Mouse (Mus musculus) CH12.LX (cell line): ENCODE measurements around the gene Ccdc40. TPM values are rescaled to one million over a fixed set of nuclear protein-coding genes. Genes with fewer than 3 reads are reported as not detected.

Source experiments
- DNase-seq: peaks from one replicate; pipeline ENCODE4 v3.0.0-alpha.2; 2013; ENCODE audit errors: extremely low read depth
- H3K27ac ChIP-seq: 2 replicates; pipeline ENCODE4 v1.5.1; 2012; ENCODE audit warnings: low read depth, mild to moderate bottlenecking, control low read depth, moderate library complexity; ENCODE audit not compliant: insufficient read depth
- H3K27me3 ChIP-seq: replicated peaks from 2 replicates; pipeline ENCODE3; 2012; ENCODE audit warnings: inconsistent platforms
- H3K36me3 ChIP-seq, 2 experiments: replicated peaks in 1 of 2; 2 replicates each; pipeline versions ENCODE3 to v1.6.1; 2012; ENCODE audit warnings: inconsistent platforms in 1 of 2, low read length in 1 of 2, mild to moderate bottlenecking in 1 of 2, mixed read lengths in 1 of 2, moderate library complexity in 1 of 2; ENCODE audit not compliant: control insufficient read depth in 1 of 2, insufficient read depth in 1 of 2
- H3K4me1 ChIP-seq, 2 experiments: 2 replicates each; pipeline ENCODE4 v1.6.1; 2012; ENCODE audit warnings: inconsistent platforms in 1 of 2, moderate library complexity in 1 of 2; ENCODE audit not compliant: insufficient read depth in 2 of 2, control insufficient read depth in 1 of 2
- H3K4me2 ChIP-seq: 2 replicates; pipeline ENCODE4 v1.6.1; 2012; ENCODE audit warnings: low read depth, mild to moderate bottlenecking, control low read depth; ENCODE audit not compliant: poor library complexity, insufficient read depth, severe bottlenecking
- H3K4me3 ChIP-seq, 3 experiments: fragments of 150-350 bp in 1 of 3; sonication (generic) in 1 of 3; replicated peaks in 1 of 3; 2 replicates each; pipeline versions ENCODE3 to v1.5.1; 2011 to 2012; ENCODE audit warnings: low read depth in 2 of 3, low read length in 2 of 3, mild to moderate bottlenecking in 2 of 3, moderate library complexity in 2 of 3, control low read depth in 1 of 3, improper control_type of control experiment in 1 of 3, inconsistent platforms in 1 of 3, mixed read lengths in 1 of 3; ENCODE audit not compliant: poor library complexity in 1 of 3
- H3K79me2 ChIP-seq: replicated peaks from 2 replicates; pipeline ENCODE4 v1.6.1; 2012; ENCODE audit warnings: mild to moderate bottlenecking, moderate library complexity; ENCODE audit not compliant: control insufficient read depth, poor library complexity, insufficient read depth, severe bottlenecking; ENCODE audit errors: extremely low read depth
- H3K9ac ChIP-seq: 2 replicates; pipeline ENCODE4 v1.6.1; 2012; ENCODE audit warnings: low read depth, mild to moderate bottlenecking, control low read depth, moderate library complexity; ENCODE audit not compliant: insufficient read depth
- H3K9me3 ChIP-seq: replicated peaks from 2 replicates; pipeline ENCODE3; 2012; ENCODE audit warnings: low read length, inconsistent platforms, mixed read lengths
- CHD1 ChIP-seq: IDR thresholded peaks from 2 replicates; pipeline ENCODE4 v1.6.1; 2012; ENCODE audit warnings: low read depth, low read length, improper control_type of control experiment, inconsistent platforms
- CHD2 ChIP-seq: IDR thresholded peaks from 2 replicates; pipeline ENCODE4 v1.6.1; 2011; ENCODE audit warnings: low read length, improper control_type of control experiment
- EP300 ChIP-seq: IDR thresholded peaks from 2 replicates; pipeline ENCODE4 v1.6.1; 2011; ENCODE audit warnings: low read length, improper control_type of control experiment
- ETS1 ChIP-seq: conservative IDR thresholded peaks from 2 replicates; pipeline ENCODE4 v1.6.1; 2012; ENCODE audit warnings: low read depth, mild to moderate bottlenecking, inconsistent platforms, low read length, improper control_type of control experiment, moderate library complexity
- GABPA ChIP-seq: IDR thresholded peaks from 2 replicates; pipeline ENCODE4 v1.6.1; 2012; ENCODE audit warnings: low read depth, low read length, improper control_type of control experiment, inconsistent platforms; ENCODE audit not compliant: insufficient replicate concordance
- HCFC1 ChIP-seq: IDR thresholded peaks from 2 replicates; pipeline ENCODE4 v1.6.1; 2012; ENCODE audit warnings: low read depth, mild to moderate bottlenecking, inconsistent platforms, low read length, improper control_type of control experiment
- IRF4 ChIP-seq: IDR thresholded peaks from 2 replicates; pipeline ENCODE4 v1.6.1; 2014; ENCODE audit warnings: low read depth, mild to moderate bottlenecking, inconsistent platforms, low read length, improper control_type of control experiment
- JUN ChIP-seq: IDR thresholded peaks from 2 replicates; pipeline ENCODE4 v1.6.1; 2011; ENCODE audit warnings: low read depth, mild to moderate bottlenecking, low read length, improper control_type of control experiment, moderate library complexity; ENCODE audit not compliant: insufficient read depth
- JUND ChIP-seq: conservative IDR thresholded peaks from 2 replicates; pipeline ENCODE4 v1.6.1; 2011; ENCODE audit warnings: low read depth, low read length, improper control_type of control experiment
- MAZ ChIP-seq: IDR thresholded peaks from 2 replicates; pipeline ENCODE4 v1.6.1; 2012; ENCODE audit warnings: low read depth, mild to moderate bottlenecking, inconsistent platforms, low read length, improper control_type of control experiment, moderate library complexity
- MXI1 ChIP-seq: IDR thresholded peaks from 2 replicates; pipeline ENCODE4 v1.6.1; 2011; ENCODE audit warnings: mild to moderate bottlenecking, low read depth, low read length, improper control_type of control experiment
- NELFE ChIP-seq: IDR thresholded peaks from 2 replicates; pipeline ENCODE4 v1.6.1; 2011; ENCODE audit warnings: low read depth, low read length, improper control_type of control experiment
- PAX5 ChIP-seq: IDR thresholded peaks from 2 replicates; pipeline ENCODE4 v1.6.1; 2012; ENCODE audit warnings: low read length, inconsistent platforms, mixed read lengths
- POLR2A ChIP-seq: IDR thresholded peaks from 2 replicates; pipeline ENCODE4 v1.6.1; 2011; ENCODE audit warnings: low read depth, mild to moderate bottlenecking, improper control_type of control experiment, low read length
- POLR2AphosphoS2 ChIP-seq: IDR thresholded peaks from 2 replicates; pipeline ENCODE4 v1.6.1; 2011; ENCODE audit warnings: low read depth, low read length, improper control_type of control experiment
- RCOR1 ChIP-seq: conservative IDR thresholded peaks from 2 replicates; pipeline ENCODE4 v1.6.1; 2012; ENCODE audit warnings: low read depth, mild to moderate bottlenecking, inconsistent platforms, low read length, improper control_type of control experiment
- SIN3A ChIP-seq: IDR thresholded peaks from 2 replicates; pipeline ENCODE4 v1.6.1; 2012; ENCODE audit warnings: low read length, improper control_type of control experiment, inconsistent platforms
- TCF12 ChIP-seq: IDR thresholded peaks from 2 replicates; pipeline ENCODE4 v1.6.1; 2014; ENCODE audit warnings: low read depth, mild to moderate bottlenecking, inconsistent platforms, low read length, improper control_type of control experiment
- ZC3H11A ChIP-seq: IDR thresholded peaks from 2 replicates; pipeline ENCODE4 v1.6.1; 2012; ENCODE audit warnings: low read depth, mild to moderate bottlenecking, inconsistent platforms, low read length, improper control_type of control experiment
- ZMIZ1 ChIP-seq: IDR thresholded peaks from 2 replicates; pipeline ENCODE4 v1.6.1; 2012; ENCODE audit warnings: low read depth, mild to moderate bottlenecking, inconsistent platforms, low read length, improper control_type of control experiment
- dilution Hi-C: fragments of 300-500 bp; cut with MboI; formaldehyde crosslinking; loops from 2 replicates; pipeline ENCODE4 v1.14.3; 2020; ENCODE audit warnings: low sequenced_read_pairs; ENCODE audit not compliant: extremely low pct_unique_long_range_greater_than_20kb, extremely low pct_ligation_motif_present
- in situ Hi-C: fragments of 300-500 bp; cut with MboI; formaldehyde crosslinking; loops from 3 replicates; pipeline ENCODE4 v1.14.3; 2019; ENCODE audit warnings: low sequenced_read_pairs, low pct_ligation_motif_present, low pct_unique_long_range_greater_than_20kb, mixed read lengths
- polyA plus RNA-seq: library from polyadenylated mRNA; unstranded; fragments of >175 nt; gene quantifications from 2 replicates; pipeline ENCODE4 v1.2.1, GENCODE M21; 2012; ENCODE audit warnings: low read depth; ENCODE audit not compliant: insufficient read length
- total RNA-seq, 2 experiments: library from RNA; depleted of rRNA; stranded (reverse); fragments of 300-350 nt in 1 of 2; fragments of >200 nt in 1 of 2; gene quantifications; 2 replicates each; pipeline ENCODE4 v1.2.3; 2012 to 2014

Ccdc40 gene
- total and polyA plus RNA-seq, 3 experiments = 0.97 to 1.4 (median 1.3) TPM

GRCm38 (mm10) chr11:119191606-119192081 is 36.7 kb upstream of the Ccdc40 start (continued):
- TF ChIP-seq SIN3A = peak; percentile 94
- TF ChIP-seq IRF4 = peak; percentile 98
- no peak for TF ChIP-seq PAX5
- TF ChIP-seq JUN = peak; percentile 69
- no peak for TF ChIP-seq GABPA
- no peak; the same call in none of the 2 replicates for TF ChIP-seq ZMIZ1
- no peak for TF ChIP-seq ZC3H11A

- H3K9me3 ChIP-seq = no peaks in the 10 kb centered on the region
- H3K27ac ChIP-seq = peak overlapping the region; percentile 99
- TF ChIP-seq POLR2AphosphoS2 (no peak), GABPA (no peak), MXI1 (no peak), CHD2 (no peak), JUND (no peak), RCOR1 (no peak), HCFC1 (no peak), TCF12 (no peak), ETS1 (no peak), EP300 (no peak), CHD1 (no peak), POLR2A (no peak), MAZ (no peak), NELFE (no peak; the same call in 1 of the 2 replicates)
- dilution Hi-C loops (no loop called here), in situ Hi-C loops (loop anchor here (5.0 kb wide), 1 partner anchor 100 kb away; no protein-coding TSS in a partner anchor)
- H3K4me3 ChIP-seq = peak overlapping the region in 2 of 3 experiments; percentile 16 to 49
- no peaks in the 10 kb centered on the region for H3K79me2 ChIP-seq
- peak overlapping the region; percentile 87 for H3K9ac ChIP-seq
- H3K36me3 ChIP-seq = no peaks in the 10 kb centered on the region
- H3K4me2 ChIP-seq = peak overlapping the region; percentile 46
- H3K4me1 ChIP-seq = peaks cover 56 to 87% of the 10 kb centered on the region in 2 experiments
- H3K27me3 ChIP-seq = peaks cover 5% of the 10 kb centered on the region
- DNase-seq = no peak
Observed at GRCm38 (mm10) chr11:119192176-119192575, 36.2 kb upstream of the Ccdc40 start.
